Comparison of ENCODE assay signal across 8 mouse cellular contexts in the genomic region with DNA sequence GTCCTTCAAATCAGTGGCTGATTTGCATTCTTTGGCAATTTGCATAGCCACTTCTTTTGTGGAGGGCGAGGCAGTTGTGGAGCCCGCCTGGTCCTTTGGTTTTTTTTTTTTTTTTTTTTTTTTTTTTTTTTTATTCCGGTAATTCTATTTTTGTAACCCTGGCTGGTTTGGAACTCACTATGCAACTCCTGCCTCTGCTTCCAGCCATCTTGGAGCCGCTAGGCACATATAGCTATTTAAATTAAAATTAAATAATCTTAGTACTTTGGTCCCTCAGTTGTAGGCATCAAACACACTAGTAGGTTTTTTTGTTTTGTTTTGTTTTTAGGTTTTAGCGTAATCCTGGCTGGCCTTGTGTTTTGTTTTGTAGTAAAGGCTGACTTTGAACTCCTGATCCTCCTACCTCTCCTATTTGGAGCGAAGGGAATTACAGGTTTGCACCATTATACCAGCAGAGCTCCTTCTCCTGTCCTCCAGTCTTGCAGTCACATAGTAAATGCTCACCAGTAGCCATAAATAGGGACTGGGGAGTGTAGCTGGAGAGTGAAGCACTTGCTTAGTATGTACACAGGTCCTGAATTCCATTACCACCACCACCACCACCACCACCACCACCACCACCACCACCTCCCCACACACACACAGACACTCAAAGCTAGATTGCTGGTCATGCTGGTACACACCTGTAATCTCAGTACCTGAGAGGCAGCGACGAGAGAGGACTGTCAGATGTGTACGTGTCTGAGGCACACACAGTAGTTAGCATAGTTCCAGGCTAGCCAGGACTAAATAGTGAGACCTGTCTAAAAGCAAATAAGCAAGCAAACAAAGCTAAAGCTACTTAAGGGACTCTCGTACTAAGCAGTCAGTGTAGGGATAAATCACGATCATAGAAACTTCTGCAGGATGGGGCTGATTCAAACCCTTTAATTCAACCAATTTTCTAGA. TPM values are rescaled to one million over a fixed set of nuclear protein-coding genes. Genes with fewer than 3 reads are reported as not detected.
DNase-seq lines count a peak whose midpoint lies in the region; ATAC-seq and TF ChIP-seq lines count a peak whose summit lies in the region.

No protein-coding gene starts in this region.

- no peaks in the 10 kb centered on the region for H3K36me3 ChIP-seq in spleen, adult 2 months (ENCODE audit: control insufficient read depth, insufficient read depth, low read length)
- H3K36me3 ChIP-seq in liver, embryonic 12.5 days = no peaks in the 10 kb centered on the region

- H3K27me3 ChIP-seq in spleen, adult 2 months (ENCODE audit: control insufficient read depth, insufficient read depth, low read length) = no peaks in the 10 kb centered on the region
- H3K27me3 ChIP-seq in liver, embryonic 12.5 days (replicated peaks) = peaks cover 38% of the 10 kb centered on the region

- H3K4me3 ChIP-seq in gastrocnemius, adult 2 months = peak overlapping the region; percentile 57
- H3K4me3 ChIP-seq in spleen, adult 2 months (ENCODE audit: extremely low read depth, insufficient read depth, insufficient read length) = peak overlapping the region; percentile 36; the same call in 1 of the 2 replicates
- peak overlapping the region; percentile 36 for H3K4me3 ChIP-seq in liver, embryonic 12.5 days

- 0 out of 2 replicates have a peak, but pooled peaks cover 3% of the 10 kb centered on the region for H3K9me3 ChIP-seq in liver, embryonic 12.5 days (replicated peaks)

- intact Hi-C loops in gastrocnemius, adult 2 months (cut with DNase I) = no loop called here
- intact Hi-C loops in gastrocnemius, postnatal 36 days (cut with DNase I) = no loop called here
- intact Hi-C loops in left cerebral cortex, postnatal 10 days (cut with DNase I) = loop anchor here (5.0 kb wide), 1 partner anchor 185 kb away; the partner anchor contains the start of genes 4930519P11Rik and Zfp341

- TF ChIP-seq POLR2A in spleen, adult 2 months (IDR thresholded peaks at IDR 0.05; ENCODE audit: low read depth, low read length) = no peak

- no peak for ATAC-seq in liver, embryonic 12.5 days

- H3K27ac ChIP-seq in gastrocnemius, adult 2 months = no peak overlapping the region
- H3K27ac ChIP-seq in spleen, adult 2 months (ENCODE audit: insufficient read depth, low read length) = no peak overlapping the region
- no peak overlapping the region for H3K27ac ChIP-seq in liver, embryonic 12.5 days

- no peak for DNase-seq in gastrocnemius, adult 2 months
- DNase-seq in gastrocnemius, postnatal 36 days = no peak
- no peak for DNase-seq in spleen, adult 2 months (ENCODE audit: low read depth in 1 of 2, low spot score in 2 of 2)
- DNase-seq in spleen, postnatal 14 days (ENCODE audit: low spot score in 2 of 2) = no peak
- no peak for DNase-seq in urinary bladder, adult 2 months (ENCODE audit: low spot score)
- DNase-seq in left cerebral cortex, postnatal 10 days (ENCODE audit: extremely low spot score in 1 of 2, low spot score in 2 of 2) = no peak
- DNase-seq in gastrocnemius, postnatal 10 days = no peak

- 74% methylated on average over 11 of the region's 11 CpGs for WGBS in spleen, adult 2 months
- WGBS in liver, embryonic 12.5 days (ENCODE audit: insufficient replicate concordance) = 50% methylated on average over 11 of the region's 11 CpGs

- no peak for TF ChIP-seq CTCF in gastrocnemius, adult 2 months (IDR thresholded peaks at IDR 0.05)
- TF ChIP-seq CTCF in spleen, adult 2 months (IDR thresholded peaks at IDR 0.05; ENCODE audit: extremely low read depth, insufficient read depth, insufficient read length, insufficient replicate concordance) = no peak

- H3K9ac ChIP-seq in liver, embryonic 12.5 days = no peak overlapping the region

- H3K4me2 ChIP-seq in liver, embryonic 12.5 days = peak overlapping the region; percentile 60

- no peaks in the 10 kb centered on the region for H3K4me1 ChIP-seq in spleen, adult 2 months (ENCODE audit: control insufficient read depth, insufficient read depth, insufficient read length)
- 0 out of 2 replicates have a peak, but pooled peaks cover 15% of the 10 kb centered on the region for H3K4me1 ChIP-seq in liver, embryonic 12.5 days

RNA-seq across cellular contexts. Expression of gene Cbfa2t2, which starts 9.1 kb away (rescaled TPM):
- total RNA-seq in gastrocnemius, adult 2 months (2021) = 10 to 100 TPM; 13.4 to 17.9 TPM
- 10 to 100 TPM; 12.2 to 16.3 TPM for total RNA-seq in gastrocnemius, postnatal 36 days (2021)
- polyA plus RNA-seq in spleen, adult 2 months (2012; rRNA removed) = 5.1 and 7.8 TPM in 2 replicates
- polyA plus RNA-seq in liver, embryonic 12.5 days (2016; fragmentation: Nextera tagmentation; extraction: Ambion mirVana) = 13.8 and 15.1 TPM in 2 replicates
- polyA plus RNA-seq in urinary bladder, adult 2 months (2012; rRNA removed) = 16.2 and 16.6 TPM in 2 replicates
- total RNA-seq in left cerebral cortex, postnatal 10 days (2021) = 10 to 100 TPM; 41.7 to 52.1 TPM
- total RNA-seq in gastrocnemius, postnatal 10 days (2021) = 10 to 100 TPM; 18.4 to 21.6 TPM

RNA-seq across cellular contexts. Expression of gene Snta1, which starts 19.3 kb away (rescaled TPM):
- 100 to 1,000 TPM; 245 to 247 TPM for total RNA-seq in gastrocnemius, adult 2 months (2021)
- 100 to 1,000 TPM; 221 to 230 TPM for total RNA-seq in gastrocnemius, postnatal 36 days (2021)
- polyA plus RNA-seq in spleen, adult 2 months (2012; rRNA removed) = 11.0 and 12.1 TPM in 2 replicates
- 1.5 and 1.6 TPM in 2 replicates for polyA plus RNA-seq in liver, embryonic 12.5 days (2016; fragmentation: Nextera tagmentation; extraction: Ambion mirVana)
- 16.5 and 17.7 TPM in 2 replicates for polyA plus RNA-seq in urinary bladder, adult 2 months (2012; rRNA removed)
- total RNA-seq in left cerebral cortex, postnatal 10 days (2021) = 10 to 100 TPM; 25.9 to 29.9 TPM
- 100 to 1,000 TPM in 1 of 2 experiments, 10 to 100 TPM in 1; 95.6 to 128 TPM for total RNA-seq in gastrocnemius, postnatal 10 days (2021)

RNA-seq across cellular contexts. Expression of gene Cdk5rap1, which starts 54.4 kb away (rescaled TPM):
- total RNA-seq in gastrocnemius, adult 2 months (2021) = 10 to 100 TPM; 14.5 to 15.3 TPM
- total RNA-seq in gastrocnemius, postnatal 36 days (2021) = 10 to 100 TPM; 11.1 to 12.5 TPM
- 6.9 and 8.3 TPM in 2 replicates for polyA plus RNA-seq in spleen, adult 2 months (2012; rRNA removed)
- polyA plus RNA-seq in liver, embryonic 12.5 days (2016; fragmentation: Nextera tagmentation; extraction: Ambion mirVana) = 16.6 and 16.8 TPM in 2 replicates
- 16.9 and 25.0 TPM in 2 replicates for polyA plus RNA-seq in urinary bladder, adult 2 months (2012; rRNA removed)
- 10 to 100 TPM; 11.2 to 11.5 TPM for total RNA-seq in left cerebral cortex, postnatal 10 days (2021)
- total RNA-seq in gastrocnemius, postnatal 10 days (2021) = 1 to 10 TPM; 8.2 to 9.7 TPM
